ENCODE assay signal across 8 mouse cellular contexts in the genomic region with DNA sequence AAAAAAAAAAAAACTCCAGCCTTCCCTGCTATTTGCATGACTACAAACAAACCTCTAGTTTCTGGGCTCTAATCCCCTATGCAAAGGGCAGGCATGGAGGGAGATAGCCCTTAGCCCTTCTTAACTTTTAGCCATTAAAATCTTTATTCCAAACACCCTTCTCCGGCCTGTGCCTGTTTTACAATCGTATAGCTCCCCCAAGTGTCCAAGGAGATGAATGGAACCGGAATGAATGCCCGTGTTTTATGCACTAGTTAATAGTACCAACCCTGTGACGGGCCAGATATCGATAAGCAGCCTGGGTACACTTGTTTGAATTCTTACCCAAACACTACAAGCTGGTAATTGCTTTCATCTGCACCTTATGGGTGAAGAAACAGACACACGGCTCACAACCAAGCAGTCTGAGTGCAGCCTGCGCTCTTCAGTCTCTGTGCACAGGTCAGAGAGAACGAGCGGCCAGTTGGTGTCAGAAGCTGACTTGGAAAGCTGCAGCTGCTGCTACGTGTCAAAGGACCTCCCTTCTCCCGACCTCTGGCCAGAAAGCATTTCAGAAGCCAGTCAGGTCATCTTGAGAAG.
A peak's percentile ranks its signal among the peaks of the same experiment; 100 is the strongest.
DNase-seq lines count a peak whose midpoint lies in the region; ATAC-seq and TF ChIP-seq lines count a peak whose summit lies in the region.

No protein-coding gene starts in this region.

- no peak overlapping the region for H3ac ChIP-seq in myocyte (ENCODE audit: control insufficient read depth, insufficient read length)

- H3K4me3 ChIP-seq in forebrain, embryonic 13.5 days = no peak overlapping the region
- no peak overlapping the region for H3K4me3 ChIP-seq in limb, embryonic 11.5 days (ENCODE audit: low read depth, low read length)
- H3K4me3 ChIP-seq in myocyte = no peak overlapping the region

- H3K27ac ChIP-seq in forebrain, embryonic 13.5 days = no peak overlapping the region
- H3K27ac ChIP-seq in limb, embryonic 11.5 days (replicated peaks; ENCODE audit: low read depth, low read length) = no peak overlapping the region

- no peak overlapping the region for H3K9ac ChIP-seq in forebrain, embryonic 13.5 days
- no peak overlapping the region for H3K9ac ChIP-seq in limb, embryonic 11.5 days (ENCODE audit: low read length)

- H3K9me3 ChIP-seq in forebrain, embryonic 13.5 days (replicated peaks) = no peaks in the 10 kb centered on the region
- no peaks in the 10 kb centered on the region for H3K9me3 ChIP-seq in limb, embryonic 11.5 days (ENCODE audit: control insufficient read depth, low read length)

- TF ChIP-seq POLR2A in myocyte (IDR thresholded peaks at IDR 0.05; ENCODE audit: insufficient read length, low read depth) = no peak

- H3K27me3 ChIP-seq in forebrain, embryonic 13.5 days = no peaks in the 10 kb centered on the region
- no peaks in the 10 kb centered on the region for H3K27me3 ChIP-seq in limb, embryonic 11.5 days (ENCODE audit: control insufficient read depth, insufficient read depth, low read length)
- H3K27me3 ChIP-seq in myocyte (ENCODE audit: control insufficient read depth, insufficient read depth, insufficient read length) = no peaks in the 10 kb centered on the region

- 34% methylated on average over 12 of the region's 12 CpGs for WGBS in forebrain, embryonic 13.5 days
- 32% methylated on average over 12 of the region's 12 CpGs for WGBS in limb, embryonic 11.5 days

- peak; percentile 43 for DNase-seq in cerebellum, adult 9-10 months
- no peak for DNase-seq in cerebellum, adult 11 months
- peak; percentile 13 for DNase-seq in WW6 (ENCODE audit: low read depth, low spot score)
- DNase-seq in hindlimb bud, embryonic 11.5 days (ENCODE audit: extremely low spot score, low read depth, low spot score) = peak; percentile 18
- DNase-seq in limb, embryonic 11.5 days (ENCODE audit: low spot score) = peak; percentile 63
- DNase-seq in urinary bladder, postnatal 10 days (ENCODE audit: low spot score) = no peak

- H3K4me1 ChIP-seq in forebrain, embryonic 13.5 days = no peaks in the 10 kb centered on the region
- no peaks in the 10 kb centered on the region for H3K4me1 ChIP-seq in limb, embryonic 11.5 days (ENCODE audit: control insufficient read depth, insufficient read depth, low read length)

- no peaks in the 10 kb centered on the region for H3K79me2 ChIP-seq in myocyte (ENCODE audit: control insufficient read depth, insufficient read depth)

- peak; percentile 62; the same call in 1 of the 2 replicates for ATAC-seq in forebrain, embryonic 13.5 days
- no peak for ATAC-seq in limb, embryonic 11.5 days (ENCODE audit: insufficient number of reproducible peaks, low FRiP score, low TSS enrichment, low read depth)

- no peak overlapping the region for H3K4me2 ChIP-seq in forebrain, embryonic 13.5 days
- H3K4me2 ChIP-seq in limb, embryonic 11.5 days (ENCODE audit: low read depth, severe bottlenecking) = 0 out of 2 replicates have a peak overlapping the region, but pooled peaks have one; percentile 22
- no peak overlapping the region for H3K4me2 ChIP-seq in myocyte (ENCODE audit: low read depth)

- H3K36me3 ChIP-seq in forebrain, embryonic 13.5 days (ENCODE audit: poor library complexity, severe bottlenecking) = no peaks in the 10 kb centered on the region
- H3K36me3 ChIP-seq in limb, embryonic 11.5 days (ENCODE audit: control insufficient read depth, insufficient read depth, low read length) = no peaks in the 10 kb centered on the region
- H3K36me3 ChIP-seq in myocyte (ENCODE audit: control insufficient read depth, insufficient read depth) = no peaks in the 10 kb centered on the region

TF ChIP-seq in myocyte, 11 proteins besides CTCF, POLR2A, EP300 and RAD21:
- TF ChIP-seq TCF3 (IDR thresholded peaks at IDR 0.05; ENCODE audit: insufficient read length, low read depth) = no peak
- peak in 2 of 3 experiments; percentile 41 to 46 for TF ChIP-seq MYOD1 (IDR thresholded peaks at IDR 0.05; ENCODE audit: control insufficient read depth in 1 of 3, insufficient read length in 2 of 3, low read depth in 2 of 3)

Comparison
In these comparisons a context has a peak if more than half of its experiments do, and no peak if none do; other contexts are left out.
1. DNase-seq: peak in cerebellum, adult 9-10 months (single experiment), WW6 (single experiment), hindlimb bud, embryonic 11.5 days (single experiment) and limb, embryonic 11.5 days (single experiment); none in cerebellum, adult 11 months (single experiment) and urinary bladder, postnatal 10 days (single experiment).